Mouse (Mus musculus) heart, embryonic 15.5 days (tissue): ENCODE measurements around the gene Zfp87. TPM values are rescaled to one million over a fixed set of nuclear protein-coding genes. Genes with fewer than 3 reads are reported as not detected.
A peak's percentile ranks its signal among the peaks of the same experiment; 100 is the strongest.

ENCODE experiments used
- ATAC-seq: fragments of 200-750 bp; cut with Nextera tagmentation; replicated peaks from 2 replicates; pipeline ENCODE4 v1.8.0; 2017; ENCODE audit warnings: low read depth, moderate TSS enrichment; ENCODE audit not compliant: insufficient number of reproducible peaks, insufficient read depth, low FRiP score
- H3K27ac ChIP-seq: fragments of 300-500 bp; sonication (generic); 2 replicates; pipeline ENCODE4 v1.5.1; 2015; ENCODE audit warnings: mild to moderate bottlenecking, inconsistent platforms
- H3K27me3 ChIP-seq: fragments of 300-500 bp; sonication (generic); 2 replicates; pipeline ENCODE4 v1.6.1; 2015; ENCODE audit warnings: inconsistent platforms
- H3K36me3 ChIP-seq: fragments of 300-500 bp; sonication (generic); 2 replicates; pipeline ENCODE4 v1.6.1; 2015; ENCODE audit warnings: mild to moderate bottlenecking, inconsistent platforms
- H3K4me1 ChIP-seq: fragments of 300-500 bp; sonication (generic); replicated peaks from 2 replicates; pipeline ENCODE4 v1.6.1; 2015; ENCODE audit warnings: inconsistent platforms
- H3K4me2 ChIP-seq: fragments of 300-500 bp; sonication (generic); 2 replicates; pipeline ENCODE4 v1.6.1; 2015; ENCODE audit warnings: inconsistent platforms, mild to moderate bottlenecking, moderate library complexity
- H3K4me3 ChIP-seq: fragments of 300-500 bp; sonication (generic); 2 replicates; pipeline ENCODE4 v1.5.1; 2015; ENCODE audit warnings: mild to moderate bottlenecking, inconsistent platforms
- H3K9ac ChIP-seq: fragments of 300-500 bp; sonication (generic); 2 replicates; pipeline ENCODE4 v1.6.1; 2015; ENCODE audit warnings: mild to moderate bottlenecking, inconsistent platforms
- H3K9me3 ChIP-seq: fragments of 300-500 bp; sonication (generic); replicated peaks from 2 replicates; pipeline ENCODE4 v1.6.1; 2016; ENCODE audit warnings: inconsistent platforms
- WGBS: fragments of 180-500 bp; shearing (Covaris S2); methylation state at CpG from one replicate; pipeline ENCODE4 v1.1.7; 2015; ENCODE audit warnings: mixed read lengths; 5-methylcytosine and 5-hydroxymethylcytosine counted together
- polyA plus RNA-seq: library from polyadenylated mRNA; unstranded; fragments of >200 nt; fragmentation: Nextera tagmentation; extraction: Ambion mirVana; gene quantifications from 2 replicates; pipeline ENCODE4 v1.2.1, GENCODE M21; 2015

The Zfp87 gene
- polyA plus RNA-seq, 1 experiment from 2014 or later: 18.2 TPM

DNA sequence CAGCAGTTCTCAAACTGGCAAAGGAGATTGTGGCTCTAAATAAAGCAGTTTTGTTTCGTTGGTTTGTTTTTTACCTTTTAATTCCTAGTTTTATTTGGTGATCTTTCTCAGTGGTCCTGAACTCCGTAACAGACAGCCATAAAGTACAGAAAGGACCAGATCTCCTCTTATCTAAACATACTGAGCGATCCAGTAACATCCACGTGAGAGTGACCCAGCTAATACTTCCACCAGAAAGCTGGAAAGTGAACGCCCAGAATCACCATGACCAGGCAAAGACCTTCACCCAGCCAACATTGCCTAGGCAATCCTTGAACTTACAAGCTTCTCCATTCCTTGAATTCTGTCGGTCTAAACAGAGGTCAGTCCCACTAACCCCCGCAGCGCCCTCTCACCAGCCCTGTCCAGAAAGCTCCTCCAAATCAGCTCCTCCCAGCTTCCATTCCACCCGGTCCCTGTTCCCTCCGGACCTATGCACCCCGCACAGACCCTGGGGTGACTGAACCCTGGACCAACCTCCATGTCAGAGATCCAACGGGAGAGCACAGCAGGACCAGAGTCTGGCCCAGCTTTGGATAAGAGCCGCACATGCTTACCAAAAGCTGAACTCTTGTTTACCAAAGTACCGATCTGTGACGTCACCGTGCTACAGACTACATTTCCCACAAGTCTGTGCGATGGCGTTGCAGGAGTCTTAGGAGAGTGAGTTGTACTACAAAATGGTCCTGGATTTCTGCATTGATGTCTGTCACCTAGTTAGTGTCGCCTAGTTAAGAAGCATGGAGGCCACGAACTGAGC, 42.2 kb downstream of the Zfp87 start, which contains the start of gene Zfp874b:
Gene Zfp874b, minus strand, starts transcription at position 634 of the 799 bp plus-strand sequence.
- Histone ChIP-seq H3K27ac (peak within 1 kb of the TSS; percentile 71), H3K9me3 (no peaks in the 10 kb centered on the region), H3K4me3 (peak within 1 kb of the TSS; percentile 75), H3K4me2 (peak within 1 kb of the TSS; percentile 67), H3K9ac (peak within 1 kb of the TSS; percentile 65), H3K27me3 (no peaks in the 10 kb centered on the region), H3K4me1 (peaks cover 8% of the 10 kb centered on the region; the same call in 1 of the 2 replicates), H3K36me3 (0 out of 2 replicates have a peak, but pooled peaks cover 2% of the 10 kb centered on the region)
- 3% methylated on average over 20 of the region's 20 CpGs for WGBS
- peak; percentile 90 for ATAC-seq

DNA sequence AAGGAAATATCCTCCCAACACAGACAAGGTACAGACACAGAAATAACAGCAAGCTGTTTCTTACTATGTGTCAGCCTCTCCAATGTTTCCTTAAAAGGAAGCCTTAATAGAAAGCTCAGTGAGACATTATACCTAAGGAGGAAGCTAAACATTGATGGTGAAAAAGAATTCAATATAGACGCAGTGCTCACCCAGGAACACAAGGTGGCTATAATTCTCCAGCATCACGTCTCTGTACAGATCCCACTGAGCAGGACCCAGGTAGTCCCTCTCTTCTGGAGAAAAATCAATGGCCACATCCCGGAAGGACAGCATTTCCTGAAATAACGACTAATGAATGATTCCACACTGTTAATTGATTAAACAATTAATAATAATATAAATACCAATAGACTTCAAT, 44.4 kb downstream of the Zfp87 start:
- Histone ChIP-seq H3K36me3 (peaks cover 3% of the 10 kb centered on the region; the same call in 1 of the 2 replicates), H3K9ac (no peak overlapping the region), H3K4me3 (no peak overlapping the region), H3K9me3 (no peaks in the 10 kb centered on the region), H3K27ac (no peak overlapping the region), H3K27me3 (no peaks in the 10 kb centered on the region), H3K4me2 (no peak overlapping the region), H3K4me1 (peaks cover 8% of the 10 kb centered on the region; the same call in 1 of the 2 replicates)
- 57% methylated on average over 4 of the region's 4 CpGs for WGBS
- ATAC-seq: no peak

DNA sequence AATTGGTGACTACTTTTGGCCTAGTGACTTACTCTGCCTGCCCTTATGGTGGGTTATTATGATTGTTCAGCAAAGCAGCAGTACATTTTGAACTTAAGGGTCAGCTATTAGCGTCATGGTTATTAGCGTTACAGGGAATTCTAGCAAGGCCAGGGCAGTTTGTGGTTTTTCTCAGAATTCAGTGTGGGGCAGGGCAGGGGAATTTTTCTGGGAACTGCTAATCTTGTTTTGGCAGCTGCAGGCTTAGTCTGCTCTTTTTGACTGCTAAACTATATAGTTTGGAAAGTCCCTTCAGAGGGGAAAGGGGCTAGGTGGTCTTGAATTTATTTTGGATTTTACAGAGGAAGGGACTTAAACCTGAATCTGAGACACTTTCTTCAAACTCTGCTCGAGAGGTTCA, 56.7 kb downstream of the Zfp87 start:
- no peak overlapping the region for H3K27ac ChIP-seq
- H3K27me3 ChIP-seq: no peaks in the 10 kb centered on the region
- 89% methylated on average over 3 of the region's 3 CpGs for WGBS
- H3K4me2 ChIP-seq: no peak overlapping the region
- H3K9me3 ChIP-seq: no peaks in the 10 kb centered on the region
- H3K9ac ChIP-seq: no peak overlapping the region
- peaks cover 32% of the 10 kb centered on the region for H3K36me3 ChIP-seq
- ATAC-seq: no peak
- H3K4me1 ChIP-seq: no peaks in the 10 kb centered on the region
- H3K4me3 ChIP-seq: no peak overlapping the region

Other genes with a start within 250 kb of the Zfp87 start
- gene Zfp458, start 247.7 kb downstream of the Zfp87 start, polyA plus RNA-seq: 1.1 and 1.3 TPM in 2 replicates
- 0.83 and 1.0 TPM in 2 replicates for gene Zfp457, start 219.7 kb downstream of the Zfp87 start, polyA plus RNA-seq
- gene Zfp595, start 193.6 kb downstream of the Zfp87 start, polyA plus RNA-seq: 1.4 and 1.5 TPM in 2 replicates
- gene Gm28044, start 165.6 kb downstream of the Zfp87 start, polyA plus RNA-seq: not detected in 2 replicates
- 0.67 and 0.72 TPM in 2 replicates for gene Zfp953, start 165.6 kb downstream of the Zfp87 start, polyA plus RNA-seq
- gene Gm28041, start 150.4 kb downstream of the Zfp87 start, polyA plus RNA-seq: 0.35 and 1.1 TPM in 2 replicates
- 0.94 and 1.2 TPM in 2 replicates for gene Zfp456, start 150.4 kb downstream of the Zfp87 start, polyA plus RNA-seq
- 2.6 and 4.6 TPM in 2 replicates for gene Zfp429, start 126.4 kb downstream of the Zfp87 start, polyA plus RNA-seq
- gene Zfp459, start 104.8 kb downstream of the Zfp87 start, polyA plus RNA-seq: 0.30 and 0.62 TPM in 2 replicates
- 5.8 and 5.9 TPM in 2 replicates for gene Zfp874a, start 74.6 kb downstream of the Zfp87 start, polyA plus RNA-seq
- 1.8 and 3.0 TPM in 2 replicates for gene Zfp874b, start 41.9 kb downstream of the Zfp87 start, polyA plus RNA-seq
- gene Zfp58, start 25.6 kb downstream of the Zfp87 start, polyA plus RNA-seq: 7.8 and 8.0 TPM in 2 replicates
- not detected in 2 replicates for gene Gm26965, start within 50 bp of the Zfp87 start, polyA plus RNA-seq
- gene Zfp748, start 27.7 kb upstream of the Zfp87 start, polyA plus RNA-seq: 5.2 and 6.8 TPM in 2 replicates
- gene Zfp729b, start 83.5 kb upstream of the Zfp87 start, polyA plus RNA-seq: 2.1 and 2.6 TPM in 2 replicates
- 0.24 and 0.57 TPM in 2 replicates for gene Gm49345, start 111.6 kb upstream of the Zfp87 start, polyA plus RNA-seq
- 1.4 TPM in 2 replicates for gene Zfp729a, start 111.6 kb upstream of the Zfp87 start, polyA plus RNA-seq
- 6.4 and 7.9 TPM in 2 replicates for gene Zfp738, start 160.9 kb upstream of the Zfp87 start, polyA plus RNA-seq
- gene Zfp65, start 203.0 kb upstream of the Zfp87 start, polyA plus RNA-seq: 3.6 and 3.7 TPM in 2 replicates
- gene Zfp85, start 229.1 kb upstream of the Zfp87 start, polyA plus RNA-seq: 2.8 and 3.0 TPM in 2 replicates